Mouse (Mus musculus) embryonic fibroblast, embryonic 13.5 days (primary cell): ENCODE data around the gene Ess2. TPM values are rescaled to one million over a fixed set of nuclear protein-coding genes. Genes with fewer than 3 reads are reported as not detected.
"Not testable (repeated sequence)": the region's sequence is repeated elsewhere in the genome, so short reads cannot be mapped to it uniquely, and the experiment has no call there.

Experiments used
- H3K27ac ChIP-seq: 2 replicates; pipeline ENCODE4 v1.5.1; 2012; ENCODE audit warnings: low read length, control low read depth, inconsistent platforms; ENCODE audit not compliant: insufficient read depth
- H3K4me1 ChIP-seq: 2 replicates; pipeline ENCODE4 v1.6.1; 2011; ENCODE audit warnings: low read length; ENCODE audit not compliant: control insufficient read depth, insufficient read depth
- H3K4me3 ChIP-seq: 2 replicates; pipeline ENCODE4 v1.5.1; 2011; ENCODE audit warnings: mild to moderate bottlenecking, control low read depth, low read length; ENCODE audit not compliant: insufficient read depth
- CTCF ChIP-seq: IDR thresholded peaks from 2 replicates; pipeline ENCODE4 v1.5.1; 2011; ENCODE audit warnings: mild to moderate bottlenecking, control low read depth, low read length, moderate library complexity, borderline replicate concordance; ENCODE audit not compliant: insufficient read depth
- POLR2A ChIP-seq: IDR thresholded peaks from 2 replicates; pipeline ENCODE4 v1.6.1; 2011; ENCODE audit warnings: low read depth, mild to moderate bottlenecking, control low read depth, low read length, moderate library complexity
- polyA plus RNA-seq: library from polyadenylated mRNA; stranded (reverse); fragments of >200 nt; gene quantifications from 2 replicates; pipeline ENCODE4 v1.2.4, GENCODE M21; 2011; ENCODE audit warnings: low read depth; ENCODE audit not compliant: missing spikeins, insufficient read length

Ess2 gene
- polyA plus RNA-seq: 17.5 and 20.7 TPM in 2 replicates

- H3K27ac ChIP-seq: peak within 1 kb of the TSS; percentile 43; the same call in 1 of the 2 replicates
- peak; percentile 62 for TF ChIP-seq POLR2A
- peak; percentile 33; the same call in 1 of the 2 replicates for TF ChIP-seq CTCF
Measured at GRCm38 (mm10) chr16:17911052-17911595, at the start of gene Ess2. Gene Ess2 (minus strand): TSS chr16:17911348.

GRCm38 (mm10) chr16:17956052-17956638 lies 45.0 kb upstream of the Ess2 start:
- H3K4me3 ChIP-seq, H3K27ac ChIP-seq, H3K4me1 ChIP-seq: not testable (repeated sequence)

More at GRCm38 (mm10) chr16:17911052-17911595, at the start of gene Ess2:
- Histone ChIP-seq H3K4me1 (peaks cover 5% of the 10 kb centered on the region; the same call in 1 of the 2 replicates), H3K4me3 (peak within 1 kb of the TSS; percentile 79)

- Histone ChIP-seq H3K4me1 (no peaks in the 10 kb centered on the region; the same call in 1 of the 2 replicates), H3K4me3 (no peak overlapping the region), H3K27ac (no peak overlapping the region)
- TF ChIP-seq POLR2A (no peak), CTCF (no peak)
Measured at GRCm38 (mm10) chr16:17951618-17952017, 40.5 kb upstream of the Ess2 start.

- H3K27ac ChIP-seq: no peak overlapping the region
Measured at GRCm38 (mm10) chr16:17950068-17950467, 38.9 kb upstream of the Ess2 start.

GRCm38 (mm10) chr16:17949421-17949877 lies 38.3 kb upstream of the Ess2 start:
- H3K27ac ChIP-seq: peak overlapping the region; percentile 38; the same call in 1 of the 2 replicates
- H3K4me1 ChIP-seq: no peaks in the 10 kb centered on the region; the same call in 1 of the 2 replicates

More at GRCm38 (mm10) chr16:17950068-17950467, 38.9 kb upstream of the Ess2 start:
- Histone ChIP-seq H3K4me3 (no peak overlapping the region), H3K4me1 (no peaks in the 10 kb centered on the region; the same call in 1 of the 2 replicates)
- TF ChIP-seq POLR2A (no peak), CTCF (no peak)

GRCm38 (mm10) chr16:17945081-17945831 lies 34.1 kb upstream of the Ess2 start:
- Histone ChIP-seq H3K27ac (no peak overlapping the region), H3K4me1 (no peaks in the 10 kb centered on the region; the same call in 1 of the 2 replicates), H3K4me3 (no peak overlapping the region)
- TF ChIP-seq POLR2A (no peak), CTCF (no peak)

More at GRCm38 (mm10) chr16:17949421-17949877, 38.3 kb upstream of the Ess2 start:
- TF ChIP-seq CTCF (no peak), POLR2A (no peak)
- no peak overlapping the region for H3K4me3 ChIP-seq

GRCm38 (mm10) chr16:17943466-17943865 lies 32.3 kb upstream of the Ess2 start:
- Histone ChIP-seq H3K4me1 (no peaks in the 10 kb centered on the region), H3K27ac (no peak overlapping the region), H3K4me3 (no peak overlapping the region)
- TF ChIP-seq POLR2A (no peak), CTCF (no peak)

- no peak overlapping the region for H3K27ac ChIP-seq
- no peaks in the 10 kb centered on the region for H3K4me1 ChIP-seq
- TF ChIP-seq CTCF: no peak
- TF ChIP-seq POLR2A: no peak
- H3K4me3 ChIP-seq: no peak overlapping the region
Measured at GRCm38 (mm10) chr16:17939255-17939751, 28.2 kb upstream of the Ess2 start.

- no peak overlapping the region for H3K27ac ChIP-seq
- no peak overlapping the region for H3K4me3 ChIP-seq
- H3K4me1 ChIP-seq: no peaks in the 10 kb centered on the region
- no peak for TF ChIP-seq POLR2A
- TF ChIP-seq CTCF: peak; percentile 71
Measured at GRCm38 (mm10) chr16:17938821-17939220, 27.7 kb upstream of the Ess2 start.

- Histone ChIP-seq H3K4me3 (no peak overlapping the region), H3K27ac (no peak overlapping the region), H3K4me1 (no peaks in the 10 kb centered on the region)
- TF ChIP-seq CTCF (no peak), POLR2A (no peak)
Measured at GRCm38 (mm10) chr16:17938187-17938586, 27.0 kb upstream of the Ess2 start.
